Mouse (Mus musculus) stomach, embryonic 14.5 days (tissue): ENCODE data around the gene St3gal4. TPM values are rescaled to one million over a fixed set of nuclear protein-coding genes. Genes with fewer than 3 reads are reported as not detected.

Source experiments
- ATAC-seq: fragments of 200-750 bp; cut with Nextera tagmentation; 2 replicates; pipeline ENCODE4 v1.8.0; 2017; ENCODE audit warnings: low read depth, moderate TSS enrichment; ENCODE audit not compliant: insufficient number of reproducible peaks, insufficient read depth, low FRiP score
- H3K27ac ChIP-seq: fragments of 300-500 bp; sonication (generic); 2 replicates; pipeline ENCODE4 v1.5.1; 2014; ENCODE audit warnings: mild to moderate bottlenecking, low read length, moderate library complexity, mixed read lengths
- H3K27me3 ChIP-seq: fragments of 300-500 bp; sonication (generic); 2 replicates; pipeline ENCODE4 v1.6.1; 2014; ENCODE audit warnings: low read length, control low read depth, mixed read lengths; ENCODE audit not compliant: control insufficient read depth, insufficient read depth
- H3K36me3 ChIP-seq: fragments of 300-500 bp; sonication (generic); 2 replicates; pipeline ENCODE4 v1.6.1; 2014; ENCODE audit warnings: mild to moderate bottlenecking, control low read depth, low read length, moderate library complexity, mixed read lengths; ENCODE audit not compliant: control insufficient read depth, insufficient read depth
- H3K4me1 ChIP-seq: fragments of 300-500 bp; sonication (generic); 2 replicates; pipeline ENCODE4 v1.6.1; 2014; ENCODE audit warnings: low read length, control low read depth, mixed read lengths; ENCODE audit not compliant: control insufficient read depth, insufficient read depth
- H3K4me2 ChIP-seq: fragments of 300-500 bp; sonication (generic); replicated peaks from 2 replicates; pipeline ENCODE4 v1.6.1; 2014; ENCODE audit warnings: low read depth, low read length, control low read depth
- H3K4me3 ChIP-seq: fragments of 300-500 bp; sonication (generic); 2 replicates; pipeline ENCODE4 v1.5.1; 2014; ENCODE audit warnings: low read depth, low read length, control low read depth
- H3K9ac ChIP-seq: fragments of 300-500 bp; sonication (generic); replicated peaks from 2 replicates; pipeline ENCODE4 v1.6.1; 2014; ENCODE audit warnings: low read depth, mild to moderate bottlenecking, control low read depth, low read length, moderate library complexity, mixed read lengths
- H3K9me3 ChIP-seq: fragments of 300-500 bp; sonication (generic); 2 replicates; pipeline ENCODE4 v1.6.1; 2016; ENCODE audit warnings: low read depth, low read length, control low read depth; ENCODE audit not compliant: control insufficient read depth
- WGBS: fragments of 180-500 bp; shearing (Covaris S2); extraction: QIAGEN DNeasy Blood & Tissue Kit; methylation state at CpG from one replicate; pipeline ENCODE4 v1.1.7; 2014; 5-methylcytosine and 5-hydroxymethylcytosine counted together
- polyA plus RNA-seq: library from polyadenylated mRNA; unstranded; fragments of >200 nt; fragmentation: Nextera tagmentation; extraction: Ambion mirVana; gene quantifications from 2 replicates; pipeline ENCODE4 v1.2.1, GENCODE M21; 2014

Gene St3gal4
- polyA plus RNA-seq, 1 experiment from 2014 or later = 24.4 TPM

- Histone ChIP-seq H3K36me3 (no peaks in the 10 kb centered on the region), H3K9ac (no peak overlapping the region), H3K4me1 (no peaks in the 10 kb centered on the region), H3K9me3 (no peaks in the 10 kb centered on the region), H3K4me2 (no peak overlapping the region), H3K4me3 (no peak overlapping the region), H3K27ac (no peak overlapping the region), H3K27me3 (no peaks in the 10 kb centered on the region)
- WGBS = 77% methylated on average over 5 of the region's 5 CpGs
- ATAC-seq = no peak
Observed at GRCm38 (mm10) chr9:35139231-35139744, 20.2 kb upstream of the St3gal4 start.

GRCm38 (mm10) chr9:35138029-35138428 is 19.0 kb upstream of the St3gal4 start:
- WGBS = 70% methylated on average over 7 of the region's 7 CpGs
- Histone ChIP-seq H3K4me3 (no peak overlapping the region), H3K4me1 (no peaks in the 10 kb centered on the region), H3K27ac (no peak overlapping the region), H3K27me3 (no peaks in the 10 kb centered on the region), H3K4me2 (no peak overlapping the region), H3K9ac (no peak overlapping the region), H3K36me3 (no peaks in the 10 kb centered on the region), H3K9me3 (no peaks in the 10 kb centered on the region)
- ATAC-seq = no peak

GRCm38 (mm10) chr9:35135575-35135974 is 16.5 kb upstream of the St3gal4 start:
- Histone ChIP-seq H3K27ac (no peak overlapping the region), H3K4me2 (no peak overlapping the region), H3K27me3 (no peaks in the 10 kb centered on the region), H3K4me3 (no peak overlapping the region), H3K9me3 (no peaks in the 10 kb centered on the region), H3K36me3 (no peaks in the 10 kb centered on the region), H3K9ac (no peak overlapping the region), H3K4me1 (no peaks in the 10 kb centered on the region)
- WGBS = 63% methylated on average over 6 of the region's 6 CpGs
- ATAC-seq = no peak

GRCm38 (mm10) chr9:35131637-35132397 is 12.7 kb upstream of the St3gal4 start:
- 86% methylated on average over 16 of the region's 16 CpGs for WGBS
- no peak for ATAC-seq

GRCm38 (mm10) chr9:35128995-35129418 is 9.9 kb upstream of the St3gal4 start:
- no peak for ATAC-seq
- Histone ChIP-seq H3K9ac (no peak overlapping the region), H3K27me3 (no peaks in the 10 kb centered on the region), H3K9me3 (no peaks in the 10 kb centered on the region), H3K4me1 (no peaks in the 10 kb centered on the region), H3K36me3 (peaks cover 16% of the 10 kb centered on the region; the same call in 1 of the 2 replicates), H3K4me3 (no peak overlapping the region), H3K4me2 (no peak overlapping the region), H3K27ac (no peak overlapping the region)
- WGBS = 80% methylated on average over 9 of the region's 9 CpGs

More at GRCm38 (mm10) chr9:35131637-35132397, 12.7 kb upstream of the St3gal4 start:
- Histone ChIP-seq H3K4me3 (no peak overlapping the region), H3K27ac (no peak overlapping the region), H3K4me1 (no peaks in the 10 kb centered on the region), H3K9ac (no peak overlapping the region), H3K27me3 (no peaks in the 10 kb centered on the region), H3K4me2 (no peak overlapping the region), H3K36me3 (peaks cover 3% of the 10 kb centered on the region; the same call in 1 of the 2 replicates), H3K9me3 (no peaks in the 10 kb centered on the region)

GRCm38 (mm10) chr9:35128564-35128963 is 9.5 kb upstream of the St3gal4 start:
- Histone ChIP-seq H3K4me1 (no peaks in the 10 kb centered on the region), H3K4me2 (no peak overlapping the region), H3K4me3 (no peak overlapping the region), H3K27me3 (no peaks in the 10 kb centered on the region), H3K9ac (no peak overlapping the region), H3K27ac (no peak overlapping the region), H3K36me3 (peaks cover 16% of the 10 kb centered on the region; the same call in 1 of the 2 replicates), H3K9me3 (no peaks in the 10 kb centered on the region)
- no peak for ATAC-seq
- 91% methylated on average over 3 of the region's 3 CpGs for WGBS

- no peak overlapping the region for H3K4me3 ChIP-seq
- H3K27ac ChIP-seq = no peak overlapping the region
- no peak overlapping the region for H3K9ac ChIP-seq
- no peak for ATAC-seq
- peaks cover 18% of the 10 kb centered on the region; the same call in 1 of the 2 replicates for H3K36me3 ChIP-seq
- WGBS = 92% methylated on average over 5 of the region's 5 CpGs
- H3K4me1 ChIP-seq = no peaks in the 10 kb centered on the region
- no peaks in the 10 kb centered on the region for H3K9me3 ChIP-seq
- no peak overlapping the region for H3K4me2 ChIP-seq
- no peaks in the 10 kb centered on the region for H3K27me3 ChIP-seq
Observed at GRCm38 (mm10) chr9:35127561-35127960, 8.5 kb upstream of the St3gal4 start.

GRCm38 (mm10) chr9:35127147-35127546 is 8.1 kb upstream of the St3gal4 start:
- 81% methylated on average over 6 of the region's 6 CpGs for WGBS
- no peak overlapping the region for H3K27ac ChIP-seq
- no peak overlapping the region for H3K4me2 ChIP-seq
- no peak overlapping the region for H3K4me3 ChIP-seq
- no peak for ATAC-seq
- no peaks in the 10 kb centered on the region for H3K4me1 ChIP-seq
- H3K9ac ChIP-seq = no peak overlapping the region
- peaks cover 19% of the 10 kb centered on the region; the same call in 1 of the 2 replicates for H3K36me3 ChIP-seq
- no peaks in the 10 kb centered on the region for H3K9me3 ChIP-seq
- H3K27me3 ChIP-seq = no peaks in the 10 kb centered on the region
